Mouse (Mus musculus) spleen, adult 18-20 months (tissue): ENCODE measurements around the gene Rev3l.
A peak's percentile ranks its signal among the peaks of the same experiment; 100 is the strongest.

Source experiments
- DNase-seq, 2 experiments: peaks; one replicate each; pipeline ENCODE4 v3.0.0; 2022; ENCODE audit warnings: mixed read lengths in 2 of 2

Rev3l gene

GRCm38 (mm10) chr10:39731736-39732265 lies at the start of gene Rev3l:
Gene Rev3l (plus strand): TSS chr10:39732118.
- DNase-seq: peak; percentile 80 to 84

GRCm38 (mm10) chr10:39682556-39682955 lies 49.4 kb upstream of the Rev3l start:
- no peak for DNase-seq

GRCm38 (mm10) chr10:39683481-39683880 lies 48.4 kb upstream of the Rev3l start:
- DNase-seq: no peak

DNA sequence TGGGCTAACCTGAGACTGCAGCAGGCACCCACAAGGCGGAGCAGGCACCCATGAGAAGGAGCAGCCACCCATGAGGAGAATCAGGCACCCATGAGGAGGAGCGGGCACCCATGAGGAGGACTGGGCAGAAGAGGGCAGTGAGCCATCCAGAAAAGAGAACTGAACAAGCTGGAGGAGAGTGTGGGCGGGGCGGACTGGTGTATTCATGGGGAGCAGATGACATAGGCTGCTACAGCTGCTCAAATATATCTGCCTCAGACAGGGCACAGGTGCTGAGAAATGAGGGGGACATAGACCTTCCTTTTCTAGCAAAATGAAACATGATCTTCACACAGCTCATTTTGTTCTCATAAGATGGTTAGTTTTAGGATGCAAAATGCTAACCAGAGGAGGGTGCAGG lies 45.1 kb upstream of the Rev3l start:
- peak; percentile 37 to 41 for DNase-seq

DNA sequence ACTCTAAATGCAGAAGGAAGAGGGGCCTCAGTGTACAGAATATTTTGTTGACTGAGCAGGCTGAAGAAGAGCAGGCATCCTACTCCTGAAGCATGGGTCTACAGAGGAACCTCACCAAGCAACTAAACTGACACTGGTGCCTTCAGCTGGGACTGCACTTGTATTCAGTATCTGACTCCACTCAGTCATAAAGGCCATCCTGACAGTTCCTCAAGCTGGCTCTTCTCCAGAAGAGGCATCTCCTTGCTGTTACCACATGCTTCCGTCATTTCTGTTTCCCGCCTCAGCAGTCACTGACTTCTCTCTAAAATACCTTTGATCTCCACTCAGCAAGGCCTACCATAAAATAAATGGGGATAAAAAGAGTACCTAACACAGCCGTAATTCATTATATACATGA lies 44.1 kb upstream of the Rev3l start:
- no peak for DNase-seq

GRCm38 (mm10) chr10:39691351-39692064 lies 40.4 kb upstream of the Rev3l start:
- no peak for DNase-seq

- no peak for DNase-seq
These were observed 39.8 kb upstream of the Rev3l start for GRCm38 (mm10) chr10:39692152-39692551.

GRCm38 (mm10) chr10:39707717-39708510 lies 24.0 kb upstream of the Rev3l start:
- no peak for DNase-seq

DNA sequence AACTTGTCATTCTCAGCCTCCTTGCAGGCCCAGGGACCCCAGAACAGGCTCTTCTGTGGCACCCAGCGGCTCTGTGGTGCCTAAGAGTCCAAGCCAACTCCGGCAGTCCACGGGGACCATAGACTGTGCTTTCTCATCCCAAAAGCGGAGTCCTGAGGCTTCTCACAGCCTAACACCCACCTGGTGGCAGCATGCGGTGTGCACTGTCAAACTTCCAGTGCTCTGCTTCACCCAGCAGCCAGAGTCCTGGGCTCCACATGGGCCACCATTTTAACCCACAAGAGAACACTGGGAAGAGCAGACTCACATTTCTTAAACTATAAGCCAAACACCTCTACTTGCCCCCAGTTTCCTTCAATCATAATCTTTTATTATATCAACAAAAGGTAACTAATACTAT lies 15.0 kb upstream of the Rev3l start:
- no peak for DNase-seq

DNA sequence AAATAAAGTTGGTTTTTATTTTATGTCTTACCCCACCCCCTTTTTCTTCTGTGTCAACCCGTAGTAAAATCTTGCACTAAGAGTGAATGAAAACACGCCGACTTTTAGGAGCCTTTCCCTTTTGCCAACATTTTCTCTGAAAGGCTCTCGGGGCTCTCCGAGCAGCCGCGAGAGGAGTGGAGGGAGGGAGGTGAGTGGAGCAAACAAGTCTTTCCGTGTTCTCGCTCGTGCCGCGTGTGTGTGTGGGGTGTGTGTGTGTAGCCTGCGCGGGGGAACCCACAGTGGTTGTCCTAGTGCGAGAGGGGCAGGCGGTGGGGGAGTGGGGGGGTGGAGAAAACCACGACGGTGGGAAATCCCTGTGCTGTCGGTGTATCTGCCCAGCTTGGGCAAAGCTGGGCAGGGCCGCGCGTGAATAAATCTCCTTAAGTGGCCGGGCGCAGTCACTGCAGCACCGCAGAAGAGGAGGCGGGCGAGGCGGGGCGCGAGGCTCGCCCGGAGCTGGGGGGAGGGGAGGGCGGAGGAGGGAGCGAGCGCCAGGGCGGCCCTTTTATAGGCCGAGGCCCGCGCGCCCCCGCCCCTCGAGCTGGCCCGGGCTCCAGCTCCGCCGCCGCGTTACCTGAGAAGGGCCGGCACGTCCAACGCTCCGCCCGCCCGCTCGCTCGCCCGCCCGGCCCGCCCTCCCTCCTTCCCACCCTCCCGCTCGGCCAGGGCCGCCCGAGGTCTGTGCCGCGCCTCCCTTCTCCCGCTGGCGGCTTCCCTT lies 762 bp upstream of the Rev3l start:
- DNase-seq: peak; percentile 89 to 91

DNA sequence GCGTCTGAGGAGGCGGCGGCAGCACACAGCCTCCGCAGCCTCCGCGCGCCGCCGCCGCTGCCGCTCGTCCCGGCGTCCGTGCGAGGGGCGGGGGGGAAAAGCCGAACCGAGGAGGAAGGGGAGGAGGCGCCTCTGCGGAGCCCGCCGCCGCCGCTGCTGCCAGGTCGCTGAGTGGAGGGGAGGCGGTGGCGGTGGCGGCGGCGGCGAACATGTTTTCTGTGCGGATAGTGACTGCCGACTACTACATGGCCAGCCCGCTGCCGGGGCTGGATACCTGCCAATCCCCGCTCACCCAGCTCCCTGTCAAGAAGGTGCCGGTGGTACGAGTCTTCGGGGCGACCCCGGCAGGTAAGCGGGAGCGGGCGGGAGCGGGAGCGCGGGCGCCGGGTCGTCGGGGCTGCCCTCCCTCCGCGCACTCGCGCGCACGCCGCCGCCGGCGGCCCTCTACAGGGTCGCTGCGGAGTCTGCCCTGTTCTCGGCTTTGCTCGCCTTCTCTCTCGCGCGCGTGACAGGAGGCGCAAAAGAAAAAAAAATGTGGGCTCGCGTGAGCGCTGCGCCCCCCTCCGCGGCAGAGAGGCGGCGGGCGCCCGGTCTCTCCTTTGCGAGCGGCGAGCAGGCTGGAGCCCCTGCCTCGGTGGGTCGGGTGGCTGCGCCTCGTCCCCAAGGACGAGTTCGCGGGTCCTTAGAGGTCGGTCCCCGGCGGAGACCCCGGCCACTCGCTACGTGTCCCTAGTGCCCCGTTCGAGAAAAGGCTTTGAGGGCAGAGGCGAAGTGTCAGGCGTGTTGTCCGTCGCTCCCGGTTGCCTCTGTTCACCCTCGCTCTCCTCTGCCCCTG lies 565 bp downstream of the Rev3l start:
- DNase-seq: peak; percentile 64 to 78

DNA sequence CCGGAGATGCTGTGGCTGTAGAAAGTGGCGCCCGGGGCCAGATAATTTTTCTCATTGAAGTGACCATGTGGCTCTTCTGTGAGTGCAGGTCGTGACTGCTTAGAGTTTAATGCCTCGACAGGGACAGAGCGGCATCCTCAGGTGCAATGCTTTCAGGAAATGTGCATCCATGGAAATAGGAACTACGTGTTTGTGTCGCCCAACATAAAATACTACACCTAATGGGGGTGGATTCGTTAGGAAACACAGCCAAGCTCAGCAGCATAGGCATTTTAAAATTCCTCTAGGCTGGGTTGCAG lies 1.1 kb downstream of the Rev3l start:
- DNase-seq: no peak

DNA sequence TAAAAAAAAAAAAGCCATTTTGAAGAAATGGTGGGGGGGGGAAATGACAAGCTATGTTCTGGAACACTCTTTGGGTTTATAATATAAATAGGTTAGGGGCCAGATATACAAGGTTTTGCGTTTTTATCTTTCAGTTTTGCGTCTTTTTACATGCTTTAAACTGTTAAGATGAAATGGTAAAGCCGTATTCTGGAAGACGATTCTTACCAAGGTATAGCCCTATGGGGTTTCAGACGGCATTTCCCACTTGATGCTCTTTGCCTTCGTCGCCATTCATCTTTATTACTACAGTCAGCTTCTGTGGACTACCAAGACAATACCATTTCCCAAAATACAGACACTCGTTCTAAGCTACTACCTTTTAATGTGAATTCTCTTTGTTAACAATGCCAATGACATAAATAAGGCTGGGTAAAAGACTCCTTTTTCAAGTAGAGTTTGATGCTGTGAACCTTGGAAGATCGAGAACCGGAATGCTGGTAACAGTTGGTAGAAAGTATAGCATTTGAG lies 1.6 kb downstream of the Rev3l start:
- DNase-seq: no peak

DNA sequence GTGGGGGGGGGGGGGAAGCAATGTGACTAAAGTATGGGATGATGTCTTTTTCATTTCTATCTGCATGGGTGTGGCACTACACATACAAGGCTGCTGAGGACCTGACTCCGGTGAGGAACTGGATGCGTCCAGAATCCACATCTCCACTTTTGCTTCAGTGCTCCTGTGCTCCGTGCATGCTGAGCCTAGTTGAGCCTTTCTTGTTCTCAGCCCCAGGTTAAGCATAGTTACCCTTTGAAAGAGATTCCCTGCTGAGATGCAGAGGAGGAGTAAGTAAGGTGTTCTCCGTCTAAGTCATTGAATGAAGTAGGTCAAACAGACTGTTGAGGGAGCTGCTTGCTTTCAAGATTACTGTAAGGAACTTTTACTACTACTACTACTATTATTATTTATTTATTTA lies 4.3 kb downstream of the Rev3l start:
- DNase-seq: no peak

DNA sequence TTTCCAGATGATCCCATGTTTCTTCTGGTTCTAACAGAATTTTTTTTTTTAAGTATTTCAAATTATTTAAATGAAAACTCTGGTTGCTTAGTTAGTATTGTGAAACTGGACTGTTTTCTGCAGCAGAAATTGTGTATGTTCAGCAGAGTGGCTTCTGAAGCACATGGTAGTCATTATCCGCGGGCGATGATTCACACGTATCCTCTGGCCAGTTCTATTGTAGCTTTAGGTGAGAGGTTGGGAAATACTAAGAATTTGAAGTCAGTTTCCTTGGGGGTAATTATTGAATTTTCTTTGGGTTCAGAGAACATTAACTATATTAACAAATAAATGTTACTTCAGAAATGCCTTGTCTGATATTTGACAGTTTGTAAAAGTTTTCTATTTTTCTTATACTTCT lies 10.1 kb downstream of the Rev3l start:
- DNase-seq: no peak

- DNase-seq: no peak
These were observed 32.8 kb downstream of the Rev3l start for GRCm38 (mm10) chr10:39764752-39765151.

DNA sequence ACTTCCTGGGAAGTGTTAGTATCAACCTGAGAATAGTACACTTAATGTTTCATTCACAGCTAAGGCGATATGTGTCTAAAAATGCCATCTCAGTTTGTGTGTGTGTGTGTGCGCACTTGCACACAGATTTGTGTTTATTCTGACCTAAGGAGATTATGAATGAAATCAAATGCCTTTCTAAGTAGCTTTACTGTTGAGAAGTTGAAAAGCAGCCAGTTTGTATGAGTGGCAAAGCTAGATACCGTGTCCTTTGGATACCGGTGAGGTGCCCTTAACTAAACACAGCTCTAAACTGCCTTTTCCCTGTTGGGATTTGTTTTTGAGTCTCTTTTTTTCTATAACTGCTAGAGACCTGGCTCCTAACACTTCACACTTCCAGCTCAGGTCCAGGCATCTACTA lies 34.8 kb downstream of the Rev3l start:
- no peak for DNase-seq

GRCm38 (mm10) chr10:39772259-39772658 lies 40.3 kb downstream of the Rev3l start:
- no peak for DNase-seq

DNA sequence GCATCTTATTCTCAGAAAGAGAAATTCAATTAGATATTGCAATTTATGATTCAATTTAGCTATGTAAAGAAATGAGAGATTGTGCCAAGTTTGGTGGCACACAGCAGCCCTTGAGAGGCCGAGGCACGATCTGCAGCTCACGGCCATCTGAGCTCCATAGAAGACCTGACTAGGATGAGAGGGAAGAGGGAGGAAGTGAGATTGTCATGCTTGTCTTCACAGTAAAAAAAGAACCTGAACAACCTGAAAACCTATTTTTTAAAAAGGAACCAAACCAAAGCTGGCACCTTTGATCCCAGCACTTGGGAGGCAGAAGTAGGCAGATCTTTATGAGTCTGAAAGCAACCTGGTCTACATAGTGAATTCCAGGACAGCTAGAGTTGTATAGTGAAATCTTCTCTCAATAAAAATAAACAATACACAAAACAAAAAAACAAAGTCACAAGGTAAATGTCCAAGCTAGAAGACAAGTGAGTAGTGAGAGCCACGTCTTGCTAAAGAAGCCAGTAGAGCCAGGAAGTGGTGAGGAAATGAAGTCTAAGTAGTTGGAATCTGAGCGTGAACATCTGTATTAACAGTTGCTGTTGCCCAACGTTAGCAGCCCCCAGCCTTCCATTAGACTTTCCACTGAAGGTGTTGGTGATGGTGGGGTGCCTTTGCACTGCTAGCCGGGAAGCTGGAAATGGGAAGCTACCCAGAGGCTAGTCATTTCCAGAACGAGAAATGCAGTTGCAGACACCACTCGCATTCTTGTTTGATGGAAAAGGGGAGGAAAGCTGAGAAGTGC lies 42.2 kb downstream of the Rev3l start:
- DNase-seq: no peak

GRCm38 (mm10) chr10:39776927-39777326 lies 45.0 kb downstream of the Rev3l start:
- DNase-seq: no peak

DNA sequence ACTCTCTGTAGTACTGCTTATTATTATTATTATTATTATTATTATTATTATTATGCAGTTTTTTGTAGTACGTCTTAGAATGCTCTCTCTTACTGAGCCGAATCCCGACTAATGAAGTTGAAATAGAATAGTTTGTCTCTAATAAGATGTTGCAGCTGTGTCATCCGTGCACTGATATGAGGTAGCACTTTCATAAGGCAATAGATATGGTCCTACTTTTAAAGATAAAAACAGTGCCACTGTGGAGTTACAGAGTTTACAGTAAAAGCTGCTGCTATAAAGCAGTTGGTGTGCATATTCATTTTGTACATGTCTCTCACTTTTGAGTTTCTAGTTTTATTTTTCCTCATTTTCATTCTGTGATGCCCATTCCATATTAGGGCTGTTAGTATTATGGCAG lies 46.4 kb downstream of the Rev3l start:
- no peak for DNase-seq

GRCm38 (mm10) chr10:39785241-39785640 lies 53.3 kb downstream of the Rev3l start:
- no peak for DNase-seq
